Comparison of ENCODE assay signal across 20 mouse cellular contexts in the genomic region with DNA sequence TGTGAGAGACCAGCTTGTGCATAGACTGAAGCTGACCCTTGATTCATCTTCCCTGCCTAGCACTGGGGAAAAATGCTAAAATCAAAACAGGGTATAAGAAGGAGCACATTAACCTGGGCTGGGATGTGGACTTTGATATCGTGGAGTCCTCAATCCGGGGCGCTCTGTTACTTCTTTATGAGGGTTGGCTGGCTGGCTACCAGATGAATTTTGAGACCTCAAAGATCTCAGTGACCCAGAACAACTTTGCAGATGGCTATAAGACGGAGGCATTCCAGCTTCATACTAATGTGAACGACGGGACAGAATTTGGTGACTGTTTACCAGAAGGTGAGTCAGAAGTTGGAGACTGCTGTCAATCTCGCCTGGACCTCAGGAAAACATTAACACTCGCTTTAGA.
"Had no signal": no experiment of that assay in that cellular context is flagged by ENCODE, and none has a peak within 500 bp of the region (broad histone marks: within the 10 kb centered on the region; RNA-seq: fewer than 3 reads in every experiment).

No protein-coding gene starts in this region.

- ATAC-seq: intestine, postnatal 0 days; liver, embryonic 12.5 days had no signal

- H3K4me3 ChIP-seq: left cerebral cortex, adult 2 months; limb, embryonic 10.5 days; limb, embryonic 13.5 days; liver, embryonic 12.5 days; liver, embryonic 15.5 days; lung, embryonic 15.5 days; megakaryocyte, embryonic 14.5 days; midbrain, embryonic 10.5 days had no signal

- H3K4me2 ChIP-seq: limb, embryonic 13.5 days; liver, embryonic 12.5 days; liver, embryonic 15.5 days; lung, embryonic 15.5 days had no signal

- H3K27me3 ChIP-seq: limb, embryonic 13.5 days; liver, embryonic 12.5 days; liver, embryonic 15.5 days; lung, embryonic 15.5 days; megakaryocyte, embryonic 14.5 days had no signal

- H3K36me3 ChIP-seq: limb, embryonic 10.5 days; limb, embryonic 13.5 days; liver, embryonic 12.5 days; liver, embryonic 15.5 days; lung, embryonic 15.5 days; midbrain, embryonic 10.5 days had no signal

- H3K27ac ChIP-seq: left cerebral cortex, adult 2 months; limb, embryonic 10.5 days; limb, embryonic 13.5 days; liver, embryonic 12.5 days; liver, embryonic 15.5 days; lung, embryonic 15.5 days; midbrain, embryonic 10.5 days; stomach, postnatal 0 days had no signal

- H3K4me1 ChIP-seq: limb, embryonic 10.5 days; limb, embryonic 13.5 days; liver, embryonic 12.5 days; liver, embryonic 15.5 days; lung, embryonic 15.5 days; megakaryocyte, embryonic 14.5 days; midbrain, embryonic 10.5 days had no signal

- H3K9me3 ChIP-seq: limb, embryonic 10.5 days; limb, embryonic 13.5 days; liver, embryonic 12.5 days; liver, embryonic 15.5 days; lung, embryonic 15.5 days; megakaryocyte, embryonic 14.5 days; midbrain, embryonic 10.5 days had no signal

- DNase-seq: layer of hippocampus, postnatal 36 days; liver; lung, adult 18-20 months; lung, postnatal 10 days; lung, postnatal 36 days; midbrain, embryonic 14.5 days; right cerebral cortex, postnatal 4 days; thymus, adult 2 months; thymus, postnatal 14 days; thymus, postnatal 4 days had no signal

- H3K9ac ChIP-seq: limb, embryonic 13.5 days; liver, embryonic 12.5 days; liver, embryonic 15.5 days; lung, embryonic 15.5 days had no signal
